Mouse (Mus musculus) heart, adult 2 months (tissue): ENCODE measurements around the gene Cavin4. TPM values are rescaled to one million over a fixed set of nuclear protein-coding genes. Genes with fewer than 3 reads are reported as not detected.

Source experiments
- DNase-seq, 2 experiments: peaks; one replicate each; pipeline ENCODE4 v3.0.0; 2021
- H3K27ac ChIP-seq: fragments of 200-600 bp; 2 replicates; pipeline ENCODE4 v1.8.1; 2022
- H3K27me3 ChIP-seq: fragments of 200-500 bp; 2 replicates; pipeline ENCODE4 v1.6.1; 2012; ENCODE audit warnings: mild to moderate bottlenecking, low read length, inconsistent platforms, mixed read lengths; ENCODE audit not compliant: control insufficient read depth, insufficient read depth
- H3K36me3 ChIP-seq: fragments of 200-500 bp; 2 replicates; pipeline ENCODE4 v1.6.1; 2012; ENCODE audit warnings: low read length, inconsistent platforms; ENCODE audit not compliant: control insufficient read depth, insufficient read depth
- H3K4me1 ChIP-seq: fragments of 200-500 bp; 2 replicates; pipeline ENCODE4 v1.6.1; 2011; ENCODE audit warnings: low read length; ENCODE audit not compliant: control insufficient read depth, insufficient read depth
- H3K4me3 ChIP-seq: fragments of 200-600 bp; 2 replicates; pipeline ENCODE4 v1.8.1; 2022
- H3K79me2 ChIP-seq: fragments of 200-500 bp; replicated peaks from 2 replicates; pipeline ENCODE4 v1.6.1; 2012; ENCODE audit warnings: mild to moderate bottlenecking, inconsistent platforms, low read length, moderate library complexity, mixed read lengths; ENCODE audit not compliant: control insufficient read depth, insufficient read depth
- H3K9ac ChIP-seq: fragments of 200-500 bp; 2 replicates; pipeline ENCODE4 v1.6.1; 2012; ENCODE audit warnings: low read depth, mild to moderate bottlenecking, control low read depth, inconsistent platforms, low read length, mixed read lengths
- CTCF ChIP-seq: fragments of 200-600 bp; IDR thresholded peaks from 2 replicates; pipeline ENCODE4 v1.8.1; 2022; ENCODE audit warnings: antibody characterized with exemption, mild to moderate bottlenecking, moderate library complexity
- EP300 ChIP-seq: fragments of 200-500 bp; IDR thresholded peaks from 2 replicates; pipeline ENCODE4 v1.6.1; 2011; ENCODE audit warnings: low read depth, low read length, control low read depth; ENCODE audit not compliant: insufficient read depth
- POLR2A ChIP-seq: fragments of 200-500 bp; IDR thresholded peaks from 2 replicates; pipeline ENCODE4 v1.6.1; 2011; ENCODE audit warnings: mild to moderate bottlenecking, low read depth, low read length, control low read depth; ENCODE audit not compliant: insufficient read depth
- WGBS: fragments of 180-500 bp; shearing (Covaris S2); methylation state at CpG from one replicate; pipeline ENCODE4 v1.1.7; 2018; 5-methylcytosine and 5-hydroxymethylcytosine counted together
- intact Hi-C: fragments of 180-260 bp; cut with DNase I; formaldehyde crosslinking; loops from one replicate; pipeline ENCODE4 v1.15.1; 2025
- long read RNA-seq: library from polyadenylated mRNA; stranded (forward); transcript quantifications from one replicate; pipeline ENCODE4 v2.0.0, GENCODE M21; 2021
- polyA plus RNA-seq: library from polyadenylated mRNA; depleted of rRNA; stranded (reverse); fragments of >200 nt; gene quantifications from 2 replicates; pipeline ENCODE4 v1.2.3, GENCODE M21; 2012; rRNA removed
- total RNA-seq, 2 experiments: library from RNA; stranded (reverse); gene quantifications; 2 replicates each; pipeline ENCODE4 v1.2.3; 2021

The Cavin4 gene
- total RNA-seq (100 to 1,000 TPM; 102 to 107 TPM), polyA plus RNA-seq (22.1 and 53.3 TPM in 2 replicates)
- long read RNA-seq, transcript Cavin4-201 (2 exons, 2,054 nt): major isoform, 121 of 127 reads
- long read RNA-seq, partial matches to known transcripts: 0 of 127 reads
- long read RNA-seq, other reads (novel, unspliced or antisense): 6 of 127 reads

DNA sequence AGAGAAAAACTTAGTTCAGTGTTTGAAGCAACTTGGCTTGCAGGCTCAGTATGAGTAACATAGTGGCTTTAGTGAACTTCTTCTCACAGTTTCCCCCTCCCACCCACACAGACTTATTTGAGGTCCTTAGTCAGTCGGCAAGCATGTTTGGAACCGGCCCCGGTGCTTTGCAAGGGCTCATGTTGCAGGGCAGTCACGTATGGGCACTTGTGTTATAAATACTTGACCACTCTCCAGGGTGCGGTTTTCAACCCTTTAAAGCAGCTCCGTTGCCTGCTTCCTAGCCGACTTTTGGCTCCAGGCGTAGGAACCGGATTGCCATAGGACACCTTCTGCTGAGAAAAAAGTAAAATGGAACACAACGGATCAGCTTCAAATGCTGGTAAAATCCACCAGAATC, at the start of gene Cavin4:
TSS of gene Cavin4 (plus strand) at position 244 of the 400 bp plus-strand sequence.
- H3K27ac ChIP-seq: peak within 1 kb of the TSS; percentile 92
- intact Hi-C loops: loop anchor here (5.0 kb wide), 1 partner anchor 76 kb away; the partner anchor contains the start of gene Tmeff1
- H3K36me3 ChIP-seq: no peaks in the 10 kb centered on the region

GRCm38 (mm10) chr4:48615483-48615882, 47.8 kb upstream of the Cavin4 start:
- Histone ChIP-seq H3K9ac (no peak overlapping the region), H3K4me1 (no peaks in the 10 kb centered on the region), H3K4me3 (no peak overlapping the region), H3K36me3 (no peaks in the 10 kb centered on the region), H3K27me3 (no peaks in the 10 kb centered on the region), H3K79me2 (no peaks in the 10 kb centered on the region), H3K27ac (no peak overlapping the region)
- WGBS: 94% methylated on average over 4 of the region's 4 CpGs
- intact Hi-C loops: no loop called here
- TF ChIP-seq CTCF (no peak), EP300 (no peak), POLR2A (no peak)
- DNase-seq: no peak

More for the DNA sequence above, at the start of gene Cavin4:
- TF ChIP-seq CTCF (no peak), EP300 (no peak), POLR2A (peak; percentile 61; the same call in 1 of the 2 replicates)
- Histone ChIP-seq H3K27me3 (no peaks in the 10 kb centered on the region), H3K4me3 (peak within 1 kb of the TSS; percentile 45), H3K4me1 (no peaks in the 10 kb centered on the region), H3K9ac (peak within 1 kb of the TSS; percentile 25), H3K79me2 (no peaks in the 10 kb centered on the region)
- DNase-seq: peak; percentile 52 to 78
- 70% methylated on average over 10 of the region's 10 CpGs for WGBS

GRCm38 (mm10) chr4:48617201-48617600, 46.1 kb upstream of the Cavin4 start:
- intact Hi-C loops: no loop called here
- Histone ChIP-seq H3K27ac (no peak overlapping the region), H3K27me3 (no peaks in the 10 kb centered on the region), H3K4me1 (no peaks in the 10 kb centered on the region), H3K9ac (no peak overlapping the region), H3K79me2 (no peaks in the 10 kb centered on the region), H3K36me3 (no peaks in the 10 kb centered on the region), H3K4me3 (no peak overlapping the region)
- DNase-seq: no peak
- 95% methylated on average over 15 of the region's 15 CpGs for WGBS
- TF ChIP-seq POLR2A (no peak), EP300 (no peak), CTCF (no peak)

GRCm38 (mm10) chr4:48620121-48620520, 43.2 kb upstream of the Cavin4 start:
- H3K36me3 ChIP-seq: no peaks in the 10 kb centered on the region
- DNase-seq: no peak
- H3K4me3 ChIP-seq: no peak overlapping the region
- H3K79me2 ChIP-seq: no peaks in the 10 kb centered on the region
- no peak overlapping the region for H3K9ac ChIP-seq
- no peaks in the 10 kb centered on the region for H3K27me3 ChIP-seq
- no peak overlapping the region for H3K27ac ChIP-seq
- TF ChIP-seq CTCF: no peak
- TF ChIP-seq POLR2A: no peak
- no peak for TF ChIP-seq EP300
- 96% methylated on average over 6 of the region's 6 CpGs for WGBS
- H3K4me1 ChIP-seq: no peaks in the 10 kb centered on the region
- intact Hi-C loops: no loop called here

DNA sequence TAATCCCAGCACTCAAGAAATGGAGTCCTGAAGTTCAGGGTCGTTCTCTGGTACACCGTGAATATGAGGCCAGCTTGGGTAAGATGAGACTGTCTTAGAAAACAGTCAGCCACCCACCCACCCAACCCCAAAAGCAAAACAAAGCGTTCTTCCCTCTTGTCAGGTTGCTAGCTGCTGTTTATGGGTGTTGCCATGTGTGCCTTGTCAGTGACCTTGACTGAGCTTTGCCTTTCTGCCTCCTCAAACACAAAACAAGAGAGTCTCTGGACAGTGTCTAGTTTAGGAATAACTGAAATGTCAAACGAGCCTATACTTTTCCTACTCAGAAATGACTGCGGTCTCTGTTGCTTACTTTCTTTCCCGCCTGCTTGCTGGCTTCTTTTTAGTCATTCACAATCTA, 41.1 kb upstream of the Cavin4 start:
- Histone ChIP-seq H3K9ac (no peak overlapping the region), H3K36me3 (no peaks in the 10 kb centered on the region), H3K27me3 (no peaks in the 10 kb centered on the region), H3K79me2 (no peaks in the 10 kb centered on the region), H3K27ac (no peak overlapping the region), H3K4me3 (no peak overlapping the region), H3K4me1 (no peaks in the 10 kb centered on the region)
- WGBS: 86% methylated on average over 6 of the region's 6 CpGs
- TF ChIP-seq POLR2A (no peak), CTCF (no peak), EP300 (no peak)
- no peak for DNase-seq
- intact Hi-C loops: no loop called here

GRCm38 (mm10) chr4:48622946-48623345, 40.4 kb upstream of the Cavin4 start:
- Histone ChIP-seq H3K4me1 (no peaks in the 10 kb centered on the region), H3K27ac (no peak overlapping the region), H3K27me3 (no peaks in the 10 kb centered on the region), H3K36me3 (no peaks in the 10 kb centered on the region), H3K79me2 (no peaks in the 10 kb centered on the region), H3K4me3 (no peak overlapping the region), H3K9ac (no peak overlapping the region)
- TF ChIP-seq POLR2A (no peak), EP300 (no peak), CTCF (no peak)
- intact Hi-C loops: no loop called here
- WGBS: 90% methylated on average over 7 of the region's 7 CpGs
- DNase-seq: no peak
